Mouse (Mus musculus): ENCODE results near the gene Serpina3j. TPM values are rescaled to one million over a fixed set of nuclear protein-coding genes. Genes with fewer than 3 reads are reported as not detected.
"Not testable (repeated sequence)": the region's sequence is repeated elsewhere in the genome, so short reads cannot be mapped to it uniquely, and the experiment has no call there.

The Serpina3j gene
- polyA plus RNA-seq, 1 experiment from 2014 or later: not detected

DNA sequence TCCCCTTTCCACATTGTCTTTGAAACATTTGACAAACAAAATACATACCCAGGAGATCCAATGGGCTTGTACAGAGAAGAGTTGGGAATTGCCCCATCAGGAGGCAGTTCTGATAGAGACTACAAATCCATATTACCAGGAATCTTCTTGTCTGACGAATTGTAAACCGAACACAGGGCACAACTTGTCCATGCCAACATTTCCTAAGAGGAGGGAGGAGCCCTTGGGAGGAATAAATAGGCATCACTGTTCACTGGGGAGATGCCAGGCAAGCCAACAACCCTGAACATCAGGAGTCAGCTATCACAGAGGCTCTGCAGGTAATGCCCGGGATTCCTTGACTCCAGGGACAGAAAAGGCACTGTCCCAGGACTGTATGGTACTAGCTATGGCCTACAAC, 23.9 kb downstream of the Serpina3j start, which contains the start of the genes Serpina3k and Serpina3m:
Serpina3k (plus strand) TSS at position 261 of the 400 bp plus-strand sequence.
Serpina3m (plus strand) TSS at position 261 of the 400 bp plus-strand sequence.
- 80% methylated on average over 3 of the region's 3 CpGs for WGBS
- H3K9me3 ChIP-seq; H3K36me3 ChIP-seq; H3K4me1 ChIP-seq; ATAC-seq (ENCODE audit: low FRiP score, low read depth); H3K9ac ChIP-seq (replicated peaks); H3K27ac ChIP-seq (replicated peaks); H3K4me2 ChIP-seq (replicated peaks); H3K4me3 ChIP-seq; H3K27me3 ChIP-seq: not testable (repeated sequence)

DNA sequence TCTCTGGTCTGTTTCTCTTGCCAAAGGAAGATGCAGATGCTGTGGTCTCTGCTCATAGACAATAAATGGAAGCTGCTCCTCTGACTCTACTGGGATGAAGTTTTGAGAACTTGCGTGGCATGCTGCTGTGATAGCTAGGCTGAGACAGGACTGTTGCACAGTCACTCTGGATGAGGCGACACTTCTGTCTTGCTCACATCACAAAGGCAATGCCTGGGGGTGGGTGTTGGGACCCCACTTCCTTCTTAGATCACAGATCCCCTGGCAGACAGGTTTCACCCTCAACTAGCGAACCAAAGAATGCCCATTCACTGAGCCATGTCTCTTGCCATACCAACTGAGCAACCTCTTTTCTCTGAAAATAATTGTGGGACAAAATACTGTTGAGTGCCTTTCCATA, 24.4 kb downstream of the Serpina3j start:
- Histone ChIP-seq H3K27me3 (no peaks in the 10 kb centered on the region), H3K27ac (replicated peaks) (no peak overlapping the region), H3K36me3 (no peaks in the 10 kb centered on the region), H3K9me3 (no peaks in the 10 kb centered on the region), H3K4me3 (no peak overlapping the region), H3K9ac (replicated peaks) (no peak overlapping the region), H3K4me1 (no peaks in the 10 kb centered on the region), H3K4me2 (replicated peaks) (no peak overlapping the region)
- ATAC-seq (ENCODE audit: low FRiP score, low read depth): no peak
- 88% methylated on average over 3 of the region's 3 CpGs for WGBS

DNA sequence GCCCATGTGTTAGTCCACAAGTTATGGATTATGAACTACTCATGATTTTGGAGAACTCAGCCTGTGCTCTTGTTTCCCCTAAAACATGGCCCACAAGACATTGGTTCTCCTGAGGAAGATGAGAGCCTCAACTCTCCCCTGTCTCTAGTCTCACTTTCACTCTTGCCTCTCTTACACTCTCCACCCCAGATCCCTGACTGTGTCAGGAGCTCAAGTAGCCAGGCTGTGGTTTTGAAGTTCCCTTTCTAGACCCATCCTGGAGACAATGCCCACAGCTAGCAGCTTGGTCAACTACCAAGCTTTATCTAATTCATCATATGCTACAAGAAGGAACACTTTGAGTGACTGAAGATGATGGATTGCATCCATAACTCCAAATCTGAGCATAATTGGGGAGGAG, 28.1 kb downstream of the Serpina3j start:
- not testable (repeated sequence) for ATAC-seq (ENCODE audit: low FRiP score, low read depth); H3K9me3 ChIP-seq; H3K4me2 ChIP-seq (replicated peaks); H3K36me3 ChIP-seq; H3K27ac ChIP-seq (replicated peaks); H3K9ac ChIP-seq (replicated peaks); H3K27me3 ChIP-seq; H3K4me3 ChIP-seq; H3K4me1 ChIP-seq

DNA sequence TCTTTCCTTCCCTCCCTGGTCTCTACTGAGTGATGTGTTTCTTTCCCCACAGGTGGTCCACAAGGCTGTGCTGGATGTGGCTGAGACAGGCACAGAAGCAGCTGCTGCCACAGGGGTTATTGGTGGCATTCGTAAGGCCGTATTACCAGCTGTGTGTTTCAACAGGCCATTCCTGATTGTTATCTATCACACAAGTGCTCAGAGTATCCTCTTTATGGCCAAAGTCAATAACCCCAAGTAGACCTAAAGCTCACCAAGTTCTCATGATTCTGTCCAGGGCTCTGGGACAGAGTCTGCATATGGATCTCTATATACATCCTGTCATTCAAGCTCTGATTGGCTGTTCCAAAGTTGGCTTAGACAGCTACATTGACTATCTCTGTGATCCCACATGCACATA, 30.8 kb downstream of the Serpina3j start:
- H3K4me3 ChIP-seq: no peak overlapping the region
- H3K4me2 ChIP-seq (replicated peaks): no peak overlapping the region
- H3K36me3 ChIP-seq: no peaks in the 10 kb centered on the region
- WGBS: 100% methylated on average over 2 of the region's 2 CpGs
- no peaks in the 10 kb centered on the region for H3K27me3 ChIP-seq
- no peaks in the 10 kb centered on the region for H3K4me1 ChIP-seq
- ATAC-seq (ENCODE audit: low FRiP score, low read depth): no peak
- H3K27ac ChIP-seq (replicated peaks): no peak overlapping the region
- no peaks in the 10 kb centered on the region for H3K9me3 ChIP-seq
- no peak overlapping the region for H3K9ac ChIP-seq (replicated peaks)

DNA sequence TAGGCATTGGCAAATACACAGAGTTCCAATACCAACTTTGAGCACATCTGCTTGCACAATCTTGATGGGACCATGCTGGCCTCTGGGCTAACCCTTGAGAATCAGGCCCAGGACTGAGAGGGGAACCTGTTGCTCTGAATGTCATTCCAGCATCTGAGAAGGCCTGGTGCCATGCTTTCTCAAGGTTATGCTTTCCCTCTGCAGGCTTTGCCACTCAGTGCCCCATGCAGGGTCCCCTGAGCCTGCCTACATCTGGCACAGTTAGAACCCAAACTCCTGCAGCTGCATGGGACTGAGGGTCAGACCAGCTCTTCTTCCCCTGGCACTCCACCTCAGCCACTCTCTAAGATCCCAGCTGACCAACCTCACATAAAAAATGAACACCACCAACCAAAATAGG, 31.4 kb downstream of the Serpina3j start:
- H3K27me3 ChIP-seq: no peaks in the 10 kb centered on the region
- H3K9ac ChIP-seq (replicated peaks): no peak overlapping the region
- no peaks in the 10 kb centered on the region for H3K4me1 ChIP-seq
- no peak overlapping the region for H3K27ac ChIP-seq (replicated peaks)
- H3K4me2 ChIP-seq (replicated peaks): no peak overlapping the region
- H3K4me3 ChIP-seq: no peak overlapping the region
- H3K9me3 ChIP-seq: no peaks in the 10 kb centered on the region
- no peaks in the 10 kb centered on the region for H3K36me3 ChIP-seq
- ATAC-seq (ENCODE audit: low FRiP score, low read depth): no peak

DNA sequence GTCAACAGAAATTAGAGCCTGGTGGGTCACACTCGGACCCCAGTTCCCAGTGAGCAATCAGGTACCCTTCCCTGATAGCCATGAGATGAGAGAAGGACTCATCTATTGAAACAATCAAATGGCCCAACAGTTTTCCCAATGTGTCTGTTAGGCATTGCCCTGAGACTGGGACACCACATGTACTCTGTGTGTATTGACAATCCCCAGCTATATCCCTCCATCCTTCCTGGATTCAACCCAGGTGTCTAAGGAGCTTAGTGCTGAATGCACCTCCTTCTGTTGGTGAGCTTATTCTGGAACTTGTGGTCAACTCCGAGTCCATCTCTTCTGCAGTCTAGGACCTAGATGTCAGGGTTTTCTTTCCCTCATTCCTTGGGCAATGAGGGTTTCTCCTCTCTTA, 32.7 kb downstream of the Serpina3j start:
- H3K4me1 ChIP-seq: no peaks in the 10 kb centered on the region
- no peak overlapping the region for H3K4me3 ChIP-seq
- ATAC-seq (ENCODE audit: low FRiP score, low read depth): no peak
- H3K36me3 ChIP-seq: no peaks in the 10 kb centered on the region
- no peak overlapping the region for H3K4me2 ChIP-seq (replicated peaks)
- no peak overlapping the region for H3K27ac ChIP-seq (replicated peaks)
- no peak overlapping the region for H3K9ac ChIP-seq (replicated peaks)
- H3K9me3 ChIP-seq: no peaks in the 10 kb centered on the region
- WGBS: 87% methylated on average over 2 of the region's 2 CpGs
- H3K27me3 ChIP-seq: no peaks in the 10 kb centered on the region

DNA sequence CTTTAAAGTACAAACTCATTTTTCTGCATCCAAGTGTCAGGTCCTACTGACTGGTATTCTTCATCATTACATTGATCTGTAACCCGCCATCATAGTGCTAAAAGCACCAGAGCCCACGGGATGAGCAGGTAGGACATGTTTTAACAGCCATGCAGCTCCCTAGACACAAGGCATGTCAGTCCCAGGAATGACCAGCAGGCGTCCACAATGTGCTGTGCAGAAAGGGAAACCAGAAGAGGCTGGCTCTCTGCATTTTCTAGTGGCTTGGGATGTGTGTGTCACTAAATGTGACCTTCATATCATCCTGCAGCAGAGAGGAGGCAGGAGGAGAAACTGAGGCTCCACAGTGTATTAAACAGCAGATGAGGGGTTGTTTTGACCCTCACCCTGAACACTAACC, 37.5 kb downstream of the Serpina3j start:
- not testable (repeated sequence) for H3K4me1 ChIP-seq; H3K4me2 ChIP-seq (replicated peaks); ATAC-seq (ENCODE audit: low FRiP score, low read depth); H3K27me3 ChIP-seq; H3K4me3 ChIP-seq; H3K9ac ChIP-seq (replicated peaks); H3K27ac ChIP-seq (replicated peaks); H3K9me3 ChIP-seq; H3K36me3 ChIP-seq
- 32% methylated on average over 3 of the region's 3 CpGs for WGBS

DNA sequence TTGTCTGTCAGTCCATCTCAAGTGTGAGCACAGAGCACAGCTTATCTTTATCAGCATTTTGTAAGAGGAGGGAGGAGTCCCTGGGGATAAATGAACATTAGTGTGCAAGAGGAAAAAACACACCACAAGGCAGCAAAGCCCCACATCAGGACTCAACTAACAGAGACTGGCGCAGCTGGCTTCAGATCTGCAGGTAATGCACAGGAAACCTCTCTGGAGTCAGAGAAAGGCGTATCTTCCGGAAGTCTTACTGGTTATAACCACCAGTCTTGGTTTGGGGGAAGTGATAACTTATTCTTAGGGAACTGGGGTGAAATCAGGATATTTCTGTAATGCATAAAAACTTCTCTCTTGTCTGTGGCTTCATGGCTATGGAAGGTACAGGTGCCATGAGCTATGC, 41.7 kb downstream of the Serpina3j start:
- no peak overlapping the region for H3K27ac ChIP-seq (replicated peaks)
- no peak overlapping the region for H3K9ac ChIP-seq (replicated peaks)
- no peaks in the 10 kb centered on the region for H3K36me3 ChIP-seq
- H3K27me3 ChIP-seq: no peaks in the 10 kb centered on the region
- no peak overlapping the region for H3K4me2 ChIP-seq (replicated peaks)
- H3K4me3 ChIP-seq: no peak overlapping the region
- no peaks in the 10 kb centered on the region for H3K9me3 ChIP-seq
- WGBS: 83% methylated on average over 3 of the region's 3 CpGs
- no peak for ATAC-seq (ENCODE audit: low FRiP score, low read depth)
- no peaks in the 10 kb centered on the region for H3K4me1 ChIP-seq

DNA sequence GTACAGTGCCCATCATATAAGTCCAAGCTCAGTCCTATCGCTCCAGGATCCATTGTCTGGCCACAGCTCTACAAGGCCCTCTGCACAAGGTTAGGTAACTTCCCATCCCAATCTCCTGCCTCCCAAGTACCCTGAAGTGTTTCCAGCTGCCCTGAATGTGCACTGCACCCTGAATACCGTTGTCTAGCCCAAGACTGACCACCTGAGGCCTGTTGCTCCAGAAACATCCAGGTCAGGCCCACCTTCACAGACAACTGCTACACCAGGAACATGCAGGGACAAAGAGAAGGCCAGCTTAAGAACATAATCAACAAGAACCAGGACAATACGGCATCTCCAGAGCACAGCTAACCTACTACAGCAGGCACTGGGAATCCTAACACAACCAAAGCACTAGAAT, 55.6 kb downstream of the Serpina3j start:
- H3K4me2 ChIP-seq (replicated peaks): no peak overlapping the region
- no peaks in the 10 kb centered on the region for H3K36me3 ChIP-seq
- no peaks in the 10 kb centered on the region for H3K9me3 ChIP-seq
- WGBS: 88% methylated on average over 3 of the region's 3 CpGs
- ATAC-seq (ENCODE audit: low FRiP score, low read depth): no peak
- H3K9ac ChIP-seq (replicated peaks): no peak overlapping the region
- H3K27me3 ChIP-seq: no peaks in the 10 kb centered on the region
- H3K4me3 ChIP-seq: no peak overlapping the region
- no peaks in the 10 kb centered on the region for H3K4me1 ChIP-seq
- no peak overlapping the region for H3K27ac ChIP-seq (replicated peaks)

Other genes starting within 250 kb of the Serpina3j start
- not detected in 2 replicates for gene Serpina5, start 213.4 kb upstream of the Serpina3j start, polyA plus RNA-seq (2016; fragmentation: Nextera tagmentation; extraction: Ambion mirVana)
- not detected in 2 replicates for gene Serpina3a, start 201.8 kb upstream of the Serpina3j start, polyA plus RNA-seq (2016; fragmentation: Nextera tagmentation; extraction: Ambion mirVana)
- not detected in 2 replicates for gene Serpina3b, start 186.6 kb upstream of the Serpina3j start, polyA plus RNA-seq (2016; fragmentation: Nextera tagmentation; extraction: Ambion mirVana)
- not detected in 2 replicates for gene Serpina3c, start 160.7 kb upstream of the Serpina3j start, polyA plus RNA-seq (2016; fragmentation: Nextera tagmentation; extraction: Ambion mirVana)
- 0.17 and 0.37 TPM in 2 replicates for gene Serpina3f, start 100.0 kb upstream of the Serpina3j start, polyA plus RNA-seq (2016; fragmentation: Nextera tagmentation; extraction: Ambion mirVana)
- 0.19 and 0.37 TPM in 2 replicates for gene Serpina3g, start 78.3 kb upstream of the Serpina3j start, polyA plus RNA-seq (2016; fragmentation: Nextera tagmentation; extraction: Ambion mirVana)
- 0.18 TPM in 1 of 2 replicates, not detected in the other for gene Serpina3i, start 51.4 kb upstream of the Serpina3j start, polyA plus RNA-seq (2016; fragmentation: Nextera tagmentation; extraction: Ambion mirVana)
- not detected in 2 replicates for gene Serpina3k, start 23.9 kb downstream of the Serpina3j start, polyA plus RNA-seq (2016; fragmentation: Nextera tagmentation; extraction: Ambion mirVana)
- gene Serpina3m, start 23.9 kb downstream of the Serpina3j start, polyA plus RNA-seq (2016; fragmentation: Nextera tagmentation; extraction: Ambion mirVana): not detected in 2 replicates
- gene Serpina3n, start 92.2 kb downstream of the Serpina3j start, polyA plus RNA-seq (2016; fragmentation: Nextera tagmentation; extraction: Ambion mirVana): not detected in 2 replicates
- 0.24 and 0.65 TPM in 2 replicates for gene Gsc, start 158.8 kb downstream of the Serpina3j start, polyA plus RNA-seq (2016; fragmentation: Nextera tagmentation; extraction: Ambion mirVana)

Data from midbrain, embryonic 12.5 days (tissue).